Mouse (Mus musculus): ENCODE results near the gene Rdh13.
"Not testable (repeated sequence)": the region's sequence is repeated elsewhere in the genome, so short reads cannot be mapped to it uniquely, and the experiment has no call there.

Rdh13 gene

GRCm38 (mm10) chr7:4431548-4431947 lies 13.9 kb downstream of the Rdh13 start:
- DNase-seq, result peak; percentile 41 to 68

- no peak for DNase-seq
Observed at GRCm38 (mm10) chr7:4430246-4430844, 15.1 kb downstream of the Rdh13 start.

- DNase-seq, result peak; percentile 61 to 81
Observed at GRCm38 (mm10) chr7:4427161-4427912, 18.1 kb downstream of the Rdh13 start.

GRCm38 (mm10) chr7:4420230-4420629 lies 25.2 kb downstream of the Rdh13 start:
- DNase-seq, result no peak

DNA sequence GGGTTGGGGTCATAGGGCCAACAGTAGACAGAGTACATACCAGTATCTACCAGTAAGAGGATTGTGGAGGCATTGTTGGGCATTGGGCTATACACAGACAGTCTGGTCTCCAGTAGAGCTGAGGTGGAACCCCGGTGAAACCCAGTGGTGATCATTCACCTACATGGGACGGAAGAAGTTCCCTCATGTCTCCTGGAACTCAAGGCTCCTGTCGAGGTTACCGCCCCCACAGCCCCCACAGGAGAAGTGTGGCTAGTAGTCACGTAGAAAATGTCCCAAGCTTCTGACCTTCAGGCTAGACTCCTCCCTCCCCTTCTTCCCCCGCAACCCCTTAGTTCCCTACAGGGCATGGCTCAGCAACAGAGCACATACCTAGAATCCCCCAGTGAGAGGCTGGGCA lies 25.8 kb downstream of the Rdh13 start:
- no peak for DNase-seq

GRCm38 (mm10) chr7:4412406-4412805 lies 33.0 kb downstream of the Rdh13 start:
- DNase-seq, result not testable (repeated sequence)

GRCm38 (mm10) chr7:4397730-4398129 lies 47.7 kb downstream of the Rdh13 start, which contains the start of gene Gp6:
Gp6 (minus strand) TSS chr7:4397744.
- no peak for DNase-seq

All from spleen, adult 18-20 months (tissue).